Mouse (Mus musculus): ENCODE results near the gene Tbca.

GRCm38 (mm10) chr13:94872439-94872838 lies 83.7 kb downstream of the Tbca start:
- TF ChIP-seq TAL1 (conservative IDR thresholded peaks at IDR 0.05; ENCODE audit: low read depth, low read length) (no peak), CTCF (IDR thresholded peaks at IDR 0.05; ENCODE audit: low read depth, low read length) (no peak)

Measured in G1E (cell line).